Mouse (Mus musculus) liver, embryonic 14.5 days (tissue): ENCODE measurements at regions not wholly inside any gene's neighbourhood (a gene's known extent, or its start where the extent isn't known, plus 50 kb on each side); places are given as distances from the start of the nearest gene placed in this dataset.

Experiments
- CTCF ChIP-seq: IDR thresholded peaks from 2 replicates; pipeline ENCODE4 v1.5.1; 2016; ENCODE audit warnings: antibody characterized with exemption, low read depth, control low read depth
- EP300 ChIP-seq: IDR thresholded peaks from 2 replicates; pipeline ENCODE4 v1.6.1; 2016; ENCODE audit warnings: antibody characterized with exemption, low read depth

DNA sequence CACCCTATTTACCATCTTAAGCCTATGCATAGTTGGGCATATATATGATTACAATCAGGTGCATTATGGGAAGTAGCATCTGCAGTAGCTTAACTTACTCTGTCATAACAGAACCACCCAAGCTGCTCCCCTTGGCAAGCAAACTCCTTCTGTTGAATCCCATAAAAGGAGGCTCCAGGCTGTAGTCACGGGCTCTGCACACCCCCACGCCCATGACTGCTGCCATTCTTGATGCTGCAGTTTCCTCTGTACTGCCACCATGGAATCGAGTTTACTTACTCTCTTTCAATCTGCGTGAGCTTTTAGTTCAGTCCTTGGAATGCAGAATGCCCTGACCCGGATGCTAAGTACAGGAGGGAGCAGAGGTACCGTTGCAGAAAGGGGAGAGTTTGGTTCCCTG, 357.4 kb downstream of the Med10 start:
- TF ChIP-seq CTCF (no peak), EP300 (no peak)
